Mouse (Mus musculus): ENCODE results near the gene Dennd2c. TPM values are rescaled to one million over a fixed set of nuclear protein-coding genes. Genes with fewer than 3 reads are reported as not detected.
A peak's percentile ranks its signal among the peaks of the same experiment; 100 is the strongest.

The Dennd2c gene
- polyA plus RNA-seq, 1 experiment from 2014 or later = 3.6 TPM

- Histone ChIP-seq H3K27me3 (ENCODE audit: control insufficient read depth, insufficient read depth, low read length) (no peaks in the 10 kb centered on the region), H3K9ac (replicated peaks; ENCODE audit: low read length) (no peak overlapping the region), H3K36me3 (replicated peaks; ENCODE audit: control insufficient read depth, insufficient read depth, low read depth, low read length) (no peaks in the 10 kb centered on the region), H3K27ac (replicated peaks; ENCODE audit: low read depth, low read length) (no peak overlapping the region), H3K4me2 (ENCODE audit: low read depth, low read length) (no peak overlapping the region), H3K4me3 (ENCODE audit: low read depth, low read length) (no peak overlapping the region), H3K9me3 (replicated peaks; ENCODE audit: control insufficient read depth, low read length) (no peaks in the 10 kb centered on the region), H3K4me1 (ENCODE audit: control insufficient read depth, insufficient read depth, low read length) (no peaks in the 10 kb centered on the region)
- DNase-seq (ENCODE audit: low spot score) (no peak), ATAC-seq (replicated peaks; ENCODE audit: insufficient number of reproducible peaks, low FRiP score, low TSS enrichment, low read depth) (no peak)
- 83% methylated on average over 10 of the region's 10 CpGs for WGBS
These were observed 46.5 kb downstream of the Dennd2c start for GRCm38 (mm10) chr3:103148941-103149340.

DNA sequence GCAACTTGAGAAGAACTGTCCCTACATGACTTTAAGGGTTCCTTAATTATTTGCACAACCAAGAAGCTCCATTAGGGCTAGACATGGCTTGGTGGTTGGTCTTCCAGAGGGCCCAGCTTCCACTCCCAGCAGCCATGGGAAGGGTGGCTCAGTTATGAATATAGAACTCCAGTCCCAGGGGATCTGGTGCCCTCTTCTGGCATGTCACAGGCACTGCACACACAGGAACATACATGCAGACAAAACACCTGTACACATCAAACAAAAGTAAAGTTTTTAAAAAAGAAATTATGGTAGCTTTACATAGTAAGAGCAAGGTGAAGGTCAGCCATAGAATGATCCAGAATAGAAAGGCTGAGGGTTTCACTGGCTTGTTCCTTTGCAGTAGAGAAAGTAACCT lies 51.4 kb downstream of the Dennd2c start:
- Histone ChIP-seq H3K9me3 (replicated peaks; ENCODE audit: control insufficient read depth, low read length) (no peaks in the 10 kb centered on the region), H3K4me2 (ENCODE audit: low read depth, low read length) (no peak overlapping the region), H3K27ac (replicated peaks; ENCODE audit: low read depth, low read length) (no peak overlapping the region), H3K36me3 (replicated peaks; ENCODE audit: control insufficient read depth, insufficient read depth, low read depth, low read length) (no peaks in the 10 kb centered on the region), H3K4me1 (ENCODE audit: control insufficient read depth, insufficient read depth, low read length) (no peaks in the 10 kb centered on the region), H3K9ac (replicated peaks; ENCODE audit: low read length) (no peak overlapping the region), H3K27me3 (ENCODE audit: control insufficient read depth, insufficient read depth, low read length) (no peaks in the 10 kb centered on the region), H3K4me3 (ENCODE audit: low read depth, low read length) (no peak overlapping the region)
- ATAC-seq (replicated peaks; ENCODE audit: insufficient number of reproducible peaks, low FRiP score, low TSS enrichment, low read depth) (no peak), DNase-seq (ENCODE audit: low spot score) (no peak)

GRCm38 (mm10) chr3:103159232-103159900 lies 57.0 kb downstream of the Dennd2c start:
- H3K27ac ChIP-seq (replicated peaks; ENCODE audit: low read depth, low read length) = no peak overlapping the region
- no peaks in the 10 kb centered on the region for H3K4me1 ChIP-seq (ENCODE audit: control insufficient read depth, insufficient read depth, low read length)
- H3K4me2 ChIP-seq (ENCODE audit: low read depth, low read length) = no peak overlapping the region
- H3K36me3 ChIP-seq (replicated peaks; ENCODE audit: control insufficient read depth, insufficient read depth, low read depth, low read length) = no peaks in the 10 kb centered on the region
- DNase-seq (ENCODE audit: low spot score) (no peak), ATAC-seq (replicated peaks; ENCODE audit: insufficient number of reproducible peaks, low FRiP score, low TSS enrichment, low read depth) (no peak)
- no peaks in the 10 kb centered on the region for H3K27me3 ChIP-seq (ENCODE audit: control insufficient read depth, insufficient read depth, low read length)
- no peak overlapping the region for H3K4me3 ChIP-seq (ENCODE audit: low read depth, low read length)
- 65% methylated on average over 3 of the region's 3 CpGs for WGBS
- no peaks in the 10 kb centered on the region for H3K9me3 ChIP-seq (replicated peaks; ENCODE audit: control insufficient read depth, low read length)
- no peak overlapping the region for H3K9ac ChIP-seq (replicated peaks; ENCODE audit: low read length)

DNA sequence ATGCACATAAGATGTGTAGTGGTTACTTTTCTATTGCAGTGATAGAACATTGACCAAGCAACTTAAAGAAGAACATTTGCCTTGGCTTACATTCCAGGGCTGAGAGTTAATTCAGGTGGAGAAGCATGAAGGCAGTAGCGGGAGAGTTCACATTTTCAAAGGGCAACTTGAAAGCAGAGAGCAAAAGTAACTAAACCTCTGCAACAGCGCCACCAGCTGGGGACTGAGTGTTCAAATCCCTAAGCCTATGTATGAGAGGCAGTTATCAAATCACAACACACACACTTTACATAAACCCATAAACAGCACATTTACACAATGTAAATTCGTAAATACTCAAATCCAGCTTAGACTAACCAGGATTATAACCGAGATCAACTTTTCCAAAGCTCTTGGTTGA lies 67.4 kb downstream of the Dennd2c start:
- H3K4me2 ChIP-seq (ENCODE audit: low read depth, low read length) = no peak overlapping the region
- no peaks in the 10 kb centered on the region for H3K9me3 ChIP-seq (replicated peaks; ENCODE audit: control insufficient read depth, low read length)
- DNase-seq (ENCODE audit: low spot score) (peak; percentile 91), ATAC-seq (replicated peaks; ENCODE audit: insufficient number of reproducible peaks, low FRiP score, low TSS enrichment, low read depth) (no peak)
- H3K27me3 ChIP-seq (ENCODE audit: control insufficient read depth, insufficient read depth, low read length) = no peaks in the 10 kb centered on the region
- peaks cover 5% of the 10 kb centered on the region for H3K4me1 ChIP-seq (ENCODE audit: control insufficient read depth, insufficient read depth, low read length)
- no peak overlapping the region for H3K9ac ChIP-seq (replicated peaks; ENCODE audit: low read length)
- no peak overlapping the region for H3K4me3 ChIP-seq (ENCODE audit: low read depth, low read length)
- no peak overlapping the region for H3K27ac ChIP-seq (replicated peaks; ENCODE audit: low read depth, low read length)
- H3K36me3 ChIP-seq (replicated peaks; ENCODE audit: control insufficient read depth, insufficient read depth, low read depth, low read length) = no peaks in the 10 kb centered on the region; the same call in 1 of the 2 replicates
- 12% methylated on average over 4 of the region's 4 CpGs for WGBS

- WGBS = under 1% methylated on average over 56 of the region's 56 CpGs
- Histone ChIP-seq H3K4me2 (ENCODE audit: low read depth, low read length) (peak within 1 kb of the TSS; percentile 69), H3K9me3 (replicated peaks; ENCODE audit: control insufficient read depth, low read length) (no peaks in the 10 kb centered on the region), H3K27me3 (ENCODE audit: control insufficient read depth, insufficient read depth, low read length) (no peaks in the 10 kb centered on the region), H3K4me1 (ENCODE audit: control insufficient read depth, insufficient read depth, low read length) (peaks cover 5% of the 10 kb centered on the region), H3K36me3 (replicated peaks; ENCODE audit: control insufficient read depth, insufficient read depth, low read depth, low read length) (no peaks in the 10 kb centered on the region; the same call in none of the 2 replicates), H3K9ac (replicated peaks; ENCODE audit: low read length) (peak within 1 kb of the TSS; percentile 92), H3K4me3 (ENCODE audit: low read depth, low read length) (peak within 1 kb of the TSS; percentile 83), H3K27ac (replicated peaks; ENCODE audit: low read depth, low read length) (no peak within 1 kb of the TSS)
- peak; percentile 100 for DNase-seq (ENCODE audit: low spot score)
- peak; percentile 94 for ATAC-seq (replicated peaks; ENCODE audit: insufficient number of reproducible peaks, low FRiP score, low TSS enrichment, low read depth)
These were observed 69.3 kb downstream of the Dennd2c start, which contains the start of gene Bcas2 for GRCm38 (mm10) chr3:103171505-103172267. Bcas2 (plus strand) TSS chr3:103171655.

DNA sequence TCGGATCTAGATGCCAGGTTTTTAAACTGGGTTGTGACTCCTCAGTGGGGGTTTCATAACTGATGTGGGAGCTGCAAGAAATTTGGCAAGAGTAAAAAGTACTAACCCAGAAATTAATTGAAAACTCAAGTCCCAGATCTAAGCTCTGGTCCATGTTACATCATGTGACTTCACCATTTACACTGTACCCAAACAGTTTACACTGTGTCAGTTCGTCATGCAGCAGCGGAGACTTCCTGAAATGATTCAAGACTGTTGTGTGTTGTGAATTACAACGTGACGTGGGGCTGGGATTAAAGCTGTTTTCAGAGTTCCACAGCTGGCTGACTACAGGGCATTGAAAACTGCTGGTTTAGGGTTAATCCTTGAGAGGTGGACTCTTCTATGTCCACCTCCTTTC lies 70.2 kb downstream of the Dennd2c start:
- Histone ChIP-seq H3K4me3 (ENCODE audit: low read depth, low read length) (peak overlapping the region; percentile 83), H3K9me3 (replicated peaks; ENCODE audit: control insufficient read depth, low read length) (no peaks in the 10 kb centered on the region), H3K9ac (replicated peaks; ENCODE audit: low read length) (peak overlapping the region; percentile 92), H3K27me3 (ENCODE audit: control insufficient read depth, insufficient read depth, low read length) (no peaks in the 10 kb centered on the region), H3K4me2 (ENCODE audit: low read depth, low read length) (peak overlapping the region; percentile 69), H3K4me1 (ENCODE audit: control insufficient read depth, insufficient read depth, low read length) (peaks cover 5% of the 10 kb centered on the region), H3K36me3 (replicated peaks; ENCODE audit: control insufficient read depth, insufficient read depth, low read depth, low read length) (no peaks in the 10 kb centered on the region; the same call in none of the 2 replicates), H3K27ac (replicated peaks; ENCODE audit: low read depth, low read length) (no peak overlapping the region)
- ATAC-seq (replicated peaks; ENCODE audit: insufficient number of reproducible peaks, low FRiP score, low TSS enrichment, low read depth) = no peak
- whole genome bisulfite sequencing = 58% methylated on average over 5 of the region's 5 CpGs
- no peak for DNase-seq (ENCODE audit: low spot score)

GRCm38 (mm10) chr3:103176740-103177139 lies 74.3 kb downstream of the Dennd2c start:
- no peak overlapping the region for H3K27ac ChIP-seq (replicated peaks; ENCODE audit: low read depth, low read length)
- no peaks in the 10 kb centered on the region; the same call in none of the 2 replicates for H3K36me3 ChIP-seq (replicated peaks; ENCODE audit: control insufficient read depth, insufficient read depth, low read depth, low read length)
- DNase-seq (ENCODE audit: low spot score) (no peak), ATAC-seq (replicated peaks; ENCODE audit: insufficient number of reproducible peaks, low FRiP score, low TSS enrichment, low read depth) (no peak)
- H3K9me3 ChIP-seq (replicated peaks; ENCODE audit: control insufficient read depth, low read length) = no peaks in the 10 kb centered on the region
- H3K4me1 ChIP-seq (ENCODE audit: control insufficient read depth, insufficient read depth, low read length) = peaks cover 5% of the 10 kb centered on the region
- H3K4me3 ChIP-seq (ENCODE audit: low read depth, low read length) = no peak overlapping the region
- no peaks in the 10 kb centered on the region for H3K27me3 ChIP-seq (ENCODE audit: control insufficient read depth, insufficient read depth, low read length)
- no peak overlapping the region for H3K9ac ChIP-seq (replicated peaks; ENCODE audit: low read length)
- no peak overlapping the region for H3K4me2 ChIP-seq (ENCODE audit: low read depth, low read length)
- 94% methylated on average over 4 of the region's 4 CpGs for WGBS

GRCm38 (mm10) chr3:103179527-103179926 lies 77.1 kb downstream of the Dennd2c start:
- Histone ChIP-seq H3K27me3 (ENCODE audit: control insufficient read depth, insufficient read depth, low read length) (no peaks in the 10 kb centered on the region), H3K4me3 (ENCODE audit: low read depth, low read length) (no peak overlapping the region), H3K4me2 (ENCODE audit: low read depth, low read length) (no peak overlapping the region), H3K36me3 (replicated peaks; ENCODE audit: control insufficient read depth, insufficient read depth, low read depth, low read length) (no peaks in the 10 kb centered on the region; the same call in none of the 2 replicates), H3K9me3 (replicated peaks; ENCODE audit: control insufficient read depth, low read length) (no peaks in the 10 kb centered on the region), H3K9ac (replicated peaks; ENCODE audit: low read length) (no peak overlapping the region), H3K27ac (replicated peaks; ENCODE audit: low read depth, low read length) (no peak overlapping the region), H3K4me1 (ENCODE audit: control insufficient read depth, insufficient read depth, low read length) (no peaks in the 10 kb centered on the region)
- WGBS = 93% methylated on average over 9 of the region's 9 CpGs
- ATAC-seq (replicated peaks; ENCODE audit: insufficient number of reproducible peaks, low FRiP score, low TSS enrichment, low read depth) = no peak
- DNase-seq (ENCODE audit: low spot score) = no peak
